Mouse (Mus musculus) bone marrow, adult 2 months (tissue): ENCODE data around the gene Pon2.

Experiments used
- CTCF ChIP-seq: fragments of 200-500 bp; IDR thresholded peaks from 2 replicates; pipeline ENCODE4 v1.5.1; 2011; ENCODE audit warnings: low read length, control low read depth; ENCODE audit not compliant: control insufficient read depth, insufficient read depth
- POLR2A ChIP-seq: fragments of 200-500 bp; IDR thresholded peaks from 2 replicates; pipeline ENCODE4 v1.6.1; 2011; ENCODE audit warnings: low read depth, mild to moderate bottlenecking, control low read depth, low read length, borderline replicate concordance; ENCODE audit not compliant: control insufficient read depth

GRCm38 (mm10) chr6:5304956-5305355, 6.7 kb upstream of the Pon2 start:
- TF ChIP-seq CTCF, result no peak
- no peak for TF ChIP-seq POLR2A
